Mouse (Mus musculus): ENCODE data around the gene Tff2.

DNA sequence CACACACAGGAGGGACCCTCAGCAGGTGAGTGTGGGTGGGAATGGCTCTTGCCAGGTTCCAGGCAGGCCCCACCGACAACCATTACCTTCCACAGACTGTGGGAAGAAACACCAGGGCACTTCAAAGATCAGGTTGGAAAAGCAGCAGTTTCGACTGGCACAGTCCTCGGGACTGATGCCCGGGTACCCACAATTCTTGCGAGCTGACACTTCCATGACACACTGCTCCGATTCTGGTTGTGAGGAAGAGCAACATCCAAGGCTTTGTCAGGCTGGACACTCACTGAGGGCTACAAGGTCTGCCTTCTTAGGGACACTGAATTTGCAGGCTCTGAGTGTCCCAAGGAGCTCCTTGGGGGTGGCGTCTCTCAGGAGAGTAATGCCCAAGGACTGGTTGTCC, 2.0 kb downstream of the Tff2 start:
- TF ChIP-seq CTCF (IDR thresholded peaks at IDR 0.05; ENCODE audit: low read depth) (no peak), EP300 (IDR thresholded peaks at IDR 0.05; ENCODE audit: low read depth) (no peak)
